Mouse (Mus musculus) heart, adult 8-10 months (tissue): ENCODE measurements around the gene Depdc7. TPM values are rescaled to one million over a fixed set of nuclear protein-coding genes. Genes with fewer than 3 reads are reported as not detected.

Experiments
- DNase-seq: peaks from one replicate; pipeline ENCODE4 v3.0.0; 2022; ENCODE audit warnings: low spot score
- total RNA-seq, 4 experiments: library from RNA; stranded (reverse); gene quantifications; 2 replicates each; pipeline ENCODE4 v1.2.4; 2022

The Depdc7 gene
- total RNA-seq, 4 experiments from 2014 or later = 0.57 to 1.8 (median 1.2) TPM

DNA sequence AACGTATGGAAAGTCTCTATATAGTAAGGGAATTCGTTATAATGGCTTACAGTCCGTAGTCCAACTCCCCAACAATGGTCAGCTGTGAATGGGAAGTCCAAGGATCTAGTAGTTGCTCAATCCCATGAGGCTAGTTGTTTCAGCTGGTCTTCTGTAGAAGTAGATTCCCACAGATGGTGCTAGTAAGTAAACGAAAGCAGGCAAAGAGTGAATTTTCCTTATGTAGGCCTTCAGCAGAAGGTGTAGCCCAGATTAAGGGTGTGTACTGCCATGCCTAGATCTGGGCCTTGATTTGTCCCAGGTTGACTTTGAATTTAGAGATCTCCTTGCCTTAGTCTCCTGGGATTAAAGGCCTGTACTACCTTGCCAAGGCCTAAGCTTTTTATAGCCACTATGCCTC, 26.4 kb downstream of the Depdc7 start, which contains the start of gene Pin1rt1:
Pin1rt1 (minus strand) TSS at position 101 of the 400 bp plus-strand sequence.
- DNase-seq = no peak

DNA sequence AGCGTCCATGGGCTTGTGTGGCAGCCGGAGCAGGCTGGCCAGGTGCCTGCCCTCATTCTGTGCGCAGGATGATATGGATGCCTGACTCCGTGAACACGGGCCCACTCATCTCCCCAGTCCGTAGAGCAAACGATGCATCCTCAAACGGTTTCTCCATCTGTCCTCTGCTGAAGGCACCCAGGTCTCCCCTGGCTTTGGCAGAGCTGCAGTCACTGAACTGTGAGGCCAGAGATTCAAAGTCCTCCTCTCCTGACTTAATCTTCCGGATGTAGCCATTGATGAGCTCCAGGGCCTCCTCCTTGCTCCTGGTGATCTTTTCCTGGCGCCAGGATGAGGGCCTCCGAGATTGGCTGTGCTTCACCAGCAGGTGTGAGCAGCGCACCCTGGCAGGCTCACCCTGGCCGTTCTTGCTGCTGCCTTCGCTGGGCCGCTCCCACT, 28.4 kb downstream of the Depdc7 start:
- no peak for DNase-seq

- DNase-seq = no peak
These were observed 30.2 kb downstream of the Depdc7 start for GRCm38 (mm10) chr2:104712486-104712809.

GRCm38 (mm10) chr2:104711585-104712485, 30.8 kb downstream of the Depdc7 start, which contains the start of gene Tcp11l1:
TSS of gene Tcp11l1 (minus strand) at chr2:104712169.
- peak; percentile 50 for DNase-seq

DNA sequence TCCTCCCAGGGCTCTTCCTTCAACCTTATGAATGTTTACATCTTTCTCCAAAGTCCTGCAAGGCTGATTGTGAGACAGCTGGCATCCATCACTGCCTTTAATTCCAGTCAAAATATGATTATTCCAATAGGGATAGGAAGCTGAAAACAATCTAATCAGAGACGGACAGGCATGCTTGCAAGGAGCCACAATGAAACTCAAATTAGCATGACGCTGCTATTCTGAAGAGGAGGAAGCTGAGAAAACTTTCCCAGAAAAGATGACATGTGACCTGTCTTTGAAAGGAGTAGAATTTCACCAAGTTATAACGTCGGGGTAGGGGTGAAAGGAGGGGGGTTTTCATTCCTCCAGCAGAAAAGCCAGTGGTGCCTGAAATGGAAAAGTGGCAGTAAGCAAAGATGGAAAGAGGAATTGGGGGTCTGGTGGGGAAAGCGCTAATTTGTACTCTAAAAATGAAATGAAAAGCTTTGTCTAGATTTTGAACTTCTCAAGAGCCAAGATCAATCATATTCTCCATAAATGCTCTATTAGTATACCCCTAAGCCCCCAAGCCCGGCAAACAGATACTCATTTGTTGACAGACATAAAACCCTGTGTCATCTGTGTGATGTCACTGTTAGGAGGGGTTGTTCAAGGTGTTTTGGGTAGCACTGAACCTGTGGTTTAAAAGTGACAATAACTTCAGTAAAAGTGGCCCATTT, 31.9 kb downstream of the Depdc7 start:
- DNase-seq = no peak

DNA sequence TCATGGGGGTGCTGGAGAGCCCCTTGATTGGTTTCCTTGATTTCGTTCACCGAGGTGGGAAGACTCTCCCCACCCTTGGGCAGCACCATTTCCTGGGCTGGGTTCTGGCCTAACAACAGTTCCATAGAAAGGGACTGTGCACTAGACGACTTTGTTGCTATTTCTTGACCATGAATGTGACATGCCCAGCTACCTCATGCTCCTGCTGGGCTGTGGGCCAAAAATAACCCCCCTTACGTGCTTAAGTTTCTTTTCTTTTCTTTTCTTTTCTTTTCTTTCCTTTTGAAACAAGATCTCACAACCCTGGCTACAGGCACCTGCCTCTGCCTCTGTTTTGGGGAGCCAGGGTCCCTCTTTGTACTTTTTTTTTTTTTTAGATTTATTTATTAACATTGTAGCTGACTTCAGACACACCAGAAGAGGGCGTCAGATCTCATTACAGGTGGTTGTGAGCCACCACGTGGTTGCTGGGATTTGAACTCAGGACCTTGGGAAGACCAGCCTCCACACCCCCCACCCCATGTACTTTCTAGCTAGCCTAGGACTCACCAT, 32.8 kb downstream of the Depdc7 start:
- DNase-seq = no peak

DNA sequence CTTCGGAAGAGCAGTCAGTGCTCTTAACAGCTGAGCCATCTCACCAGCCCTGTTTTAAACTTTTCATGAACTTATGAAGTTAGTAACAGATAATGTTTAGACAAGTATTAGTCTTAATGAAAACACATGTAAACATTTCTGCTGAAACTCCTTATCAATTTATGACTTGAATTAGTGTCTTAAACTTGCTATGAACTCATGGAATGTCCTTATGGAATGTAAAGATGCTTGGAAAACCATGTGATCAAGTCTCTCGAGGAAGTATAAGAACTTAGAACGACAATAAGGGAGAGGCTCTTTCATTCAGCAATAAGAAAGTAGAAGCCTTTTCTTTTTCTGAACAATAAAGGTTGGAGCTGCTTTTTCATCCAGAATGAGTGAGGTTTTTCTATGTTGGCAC, 38.3 kb downstream of the Depdc7 start:
- DNase-seq = no peak

- no peak for DNase-seq
These were observed 39.5 kb downstream of the Depdc7 start for GRCm38 (mm10) chr2:104703158-104703557.

DNA sequence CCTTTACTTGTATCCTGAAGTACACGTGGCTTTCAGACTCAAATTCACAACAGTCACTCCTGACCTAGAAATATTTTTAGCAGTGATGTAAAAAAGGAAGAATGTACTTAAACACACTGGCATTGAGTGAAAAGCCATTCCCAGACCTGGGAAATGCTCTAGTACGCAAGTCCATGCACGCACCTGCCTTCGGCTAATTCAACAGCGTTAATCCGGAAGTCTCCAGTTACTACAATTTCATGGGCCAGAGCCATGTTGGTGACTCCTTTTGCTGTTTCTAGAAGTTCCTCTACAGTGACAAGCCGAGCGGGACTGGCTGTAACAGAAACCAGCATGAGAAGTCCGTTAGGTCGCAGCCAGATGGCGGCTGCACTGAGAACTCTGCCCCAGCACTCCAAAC, 43.0 kb downstream of the Depdc7 start:
- no peak for DNase-seq

DNA sequence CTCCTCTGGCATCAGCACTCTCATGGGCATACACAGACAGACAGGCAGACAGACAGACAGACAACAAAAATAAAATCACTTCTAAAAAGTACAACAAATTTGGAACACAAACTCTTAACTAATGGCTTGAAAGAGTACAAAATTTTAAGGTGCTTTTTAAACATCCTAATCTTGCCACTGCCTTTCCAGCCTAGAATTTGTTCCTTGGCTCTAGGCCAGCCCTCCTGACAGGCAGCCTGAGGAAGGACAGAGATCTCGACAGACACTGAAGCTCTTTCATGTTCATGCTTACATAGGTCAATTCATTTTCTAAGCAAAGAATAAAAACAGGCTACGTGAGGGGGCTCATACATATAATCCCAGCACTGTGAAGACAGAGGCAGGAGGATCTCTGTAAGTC, 50.1 kb downstream of the Depdc7 start:
- DNase-seq = no peak

- no peak for DNase-seq
These were observed 52.0 kb downstream of the Depdc7 start for GRCm38 (mm10) chr2:104690720-104691119.

DNA sequence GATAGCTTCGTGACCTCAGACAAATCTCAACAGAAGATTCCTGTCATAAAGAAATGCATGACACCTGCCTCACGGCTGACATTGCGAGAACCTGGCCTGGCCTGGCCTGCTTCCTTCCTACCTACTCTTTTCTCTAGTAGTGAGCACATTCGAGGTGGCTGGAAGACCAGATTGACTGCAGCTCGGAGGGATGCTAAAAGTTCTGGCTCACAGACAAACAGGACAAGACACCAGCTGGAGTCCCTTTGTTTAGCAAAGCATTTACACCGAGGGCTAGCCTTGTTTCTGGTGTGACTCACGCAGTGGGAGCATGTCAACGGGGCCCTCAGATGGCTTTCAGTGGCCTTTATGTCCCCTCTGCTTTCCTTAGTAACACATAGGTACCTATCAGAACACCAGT, 54.0 kb downstream of the Depdc7 start:
- no peak for DNase-seq

DNA sequence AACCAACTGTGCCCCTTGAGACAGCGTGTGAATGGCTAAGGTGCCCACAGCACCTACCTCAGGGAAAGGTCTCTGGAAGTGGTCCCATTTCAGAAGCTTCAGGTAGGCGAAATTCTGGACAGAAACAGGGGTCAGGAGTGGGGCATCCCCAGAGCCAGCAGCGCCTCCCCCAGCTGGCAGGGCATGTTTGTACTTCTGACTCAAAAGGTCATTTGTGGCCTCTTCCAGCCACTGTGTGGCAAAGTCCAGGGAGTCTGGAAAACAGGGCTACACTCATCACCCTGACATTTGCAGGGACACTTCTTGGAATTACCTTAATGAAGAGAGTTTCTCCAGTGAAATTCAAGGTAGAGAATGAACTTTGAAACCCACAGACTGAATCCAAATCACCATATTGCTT, 54.4 kb downstream of the Depdc7 start:
- no peak for DNase-seq

DNA sequence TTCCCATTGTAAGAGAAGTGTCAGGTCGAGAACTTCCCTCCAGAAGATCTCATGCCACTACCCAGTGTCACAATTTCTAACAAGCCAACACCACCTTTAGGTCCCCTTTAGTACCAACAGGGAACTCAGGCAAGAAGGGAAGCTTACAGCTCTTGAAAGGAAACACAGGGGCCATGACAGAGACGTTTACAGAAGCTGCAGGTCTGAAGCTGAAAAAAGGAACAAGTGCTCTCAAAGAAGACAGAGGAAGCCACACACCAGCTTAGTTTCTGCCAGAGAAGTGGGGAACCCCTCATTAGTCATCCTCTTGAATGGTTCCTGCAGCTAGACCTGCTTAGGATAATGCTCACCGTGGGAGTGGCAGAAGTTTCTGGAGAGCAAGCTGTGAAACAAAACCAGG, 55.4 kb downstream of the Depdc7 start:
- DNase-seq = no peak

DNA sequence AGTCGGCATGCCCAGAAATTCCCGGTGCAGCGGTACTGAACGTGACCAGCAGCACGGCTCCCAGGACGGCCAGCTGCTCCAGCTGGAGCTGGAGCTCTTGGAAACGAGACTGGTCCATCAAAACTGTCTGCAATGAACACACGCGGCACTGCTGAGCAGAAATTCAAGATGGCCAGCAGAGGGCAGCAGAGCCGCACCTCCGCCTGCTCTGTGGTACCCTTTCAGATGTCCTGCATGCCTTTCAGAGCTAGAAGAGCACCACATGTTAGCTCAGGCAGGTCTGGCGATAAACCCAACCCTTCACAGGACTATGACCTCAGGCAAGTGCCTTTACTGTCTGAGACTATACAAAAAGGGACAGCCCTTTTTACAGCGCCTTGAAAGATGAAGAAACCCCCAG, 57.3 kb downstream of the Depdc7 start:
- DNase-seq = peak; percentile 64

DNA sequence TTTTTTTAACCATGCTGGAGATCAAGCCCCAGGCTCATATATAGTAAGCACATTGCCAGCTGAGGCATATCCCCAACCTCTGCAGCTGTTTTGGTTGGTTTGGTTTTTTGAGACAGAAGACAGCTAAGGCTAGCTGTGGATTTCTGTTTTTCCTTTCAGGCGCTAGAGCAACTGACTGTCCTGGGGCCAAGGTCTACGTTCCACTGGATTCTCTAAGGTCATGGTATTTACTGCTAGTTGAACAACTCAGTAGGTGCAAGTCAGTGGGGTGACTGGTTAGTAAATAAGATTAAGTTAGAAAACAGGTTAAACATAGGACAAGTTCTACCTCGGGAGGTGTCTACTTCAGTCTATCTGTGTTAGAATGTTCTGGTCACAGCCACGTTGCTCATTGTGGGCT, 57.9 kb downstream of the Depdc7 start:
- DNase-seq = no peak

DNA sequence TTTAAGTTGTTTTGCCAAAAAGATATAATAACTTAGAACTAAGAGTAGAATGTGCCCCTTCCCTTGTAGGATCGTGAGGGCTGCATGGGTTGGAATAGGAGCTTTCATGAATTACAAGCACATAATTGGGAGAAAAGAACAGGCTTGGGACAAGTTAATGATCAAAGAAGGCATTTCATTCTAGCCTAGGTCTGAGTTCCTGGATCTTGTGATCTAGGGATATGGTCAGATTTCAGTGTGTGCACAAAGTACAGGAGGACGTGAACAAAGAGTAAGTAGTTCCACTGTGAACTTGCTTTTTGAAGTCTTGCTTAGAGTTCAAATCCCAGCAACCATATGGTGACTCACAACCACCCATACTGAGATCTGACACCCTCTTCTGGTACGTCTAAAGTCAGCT, 65.4 kb downstream of the Depdc7 start:
- DNase-seq = no peak

Other genes with a start within 250 kb of the Depdc7 start
- 100 to 1,000 TPM; 217 to 250 (median 233) TPM for gene Hipk3, start 248.4 kb downstream of the Depdc7 start, total RNA-seq
- gene Cstf3, start 152.4 kb downstream of the Depdc7 start, total RNA-seq = 10 to 100 TPM in 3 of 4 experiments, 1 to 10 TPM in 1; 8.9 to 15.3 (median 12.2) TPM
- 10 to 100 TPM in 2 of 4 experiments, 1 to 10 TPM in 2; 8.4 to 10.7 (median 9.7) TPM for gene Tcp11l1, start 30.7 kb downstream of the Depdc7 start, total RNA-seq
- not detected for gene Pin1rt1, start 26.5 kb downstream of the Depdc7 start, total RNA-seq
- 10 to 100 TPM; 28.3 to 33.9 (median 31.1) TPM for gene Qser1, start 73.9 kb upstream of the Depdc7 start, total RNA-seq
- gene Prrg4, start 107.0 kb upstream of the Depdc7 start, total RNA-seq = 1 to 10 TPM in 2 of 4 experiments, under 1 TPM in 2; 0.65 to 1.4 (median 0.99) TPM
- 1 to 10 TPM; 3.7 to 5.6 (median 5.2) TPM for gene Ccdc73, start 124.9 kb upstream of the Depdc7 start, total RNA-seq